Mouse (Mus musculus): ENCODE data around the gene Gm20604. TPM values are rescaled to one million over a fixed set of nuclear protein-coding genes. Genes with fewer than 3 reads are reported as not detected.

The Gm20604 gene
- polyA plus RNA-seq, 2 experiments, result 20.4 to 23.1 TPM

DNA sequence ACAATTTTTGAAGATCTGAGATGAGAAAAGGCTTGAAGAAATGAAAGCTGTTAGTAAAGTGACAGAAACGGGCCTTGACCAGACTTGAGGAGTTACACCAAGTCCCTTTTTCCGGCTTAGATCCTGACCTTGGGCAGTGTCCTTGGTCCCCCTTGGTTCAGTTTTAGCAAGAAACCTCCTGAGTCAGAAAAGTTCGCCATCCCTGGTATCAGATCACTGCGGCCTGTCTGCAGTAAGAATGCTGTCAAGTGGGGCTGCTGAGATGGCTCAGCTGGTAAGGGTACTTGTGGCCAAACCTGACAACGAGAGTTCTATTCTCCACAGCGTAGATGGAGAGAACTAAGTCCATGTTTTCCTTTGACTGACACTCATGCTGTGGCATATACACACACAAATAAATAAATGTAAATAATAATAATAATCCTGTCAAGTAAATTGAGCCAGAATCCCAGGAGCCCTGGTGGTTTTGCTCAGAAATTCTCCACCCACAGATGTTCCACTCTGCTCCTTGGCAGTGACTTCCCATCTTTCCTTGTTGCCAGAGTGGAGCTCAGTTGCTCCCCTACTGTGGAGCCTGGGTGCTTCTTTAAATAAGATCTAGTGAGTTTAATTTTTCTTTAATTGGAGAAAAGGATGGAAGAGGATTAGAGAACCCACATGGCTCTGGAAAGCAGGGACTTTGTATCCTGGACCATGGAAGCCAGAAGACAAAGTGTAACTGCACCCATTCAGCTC is 52.4 kb downstream of the Gm20604 start:
- ATAC-seq (ENCODE audit: low FRiP score, low read depth) (no peak), DNase-seq (ENCODE audit: low spot score) (no peak)
- Histone ChIP-seq H3K4me1 (ENCODE audit: control insufficient read depth, insufficient read depth, low read length) (peaks cover 20% of the 10 kb centered on the region), H3K9ac (ENCODE audit: low read depth, low read length, severe bottlenecking) (no peak overlapping the region), H3K4me3 (replicated peaks; ENCODE audit: low read length) (no peak overlapping the region), H3K27me3 (ENCODE audit: control insufficient read depth, insufficient read depth, low read length) (no peaks in the 10 kb centered on the region), H3K36me3 (ENCODE audit: control insufficient read depth, insufficient read depth, low read length) (no peaks in the 10 kb centered on the region), H3K9me3 (ENCODE audit: control insufficient read depth, low read length) (no peaks in the 10 kb centered on the region), H3K4me2 (replicated peaks; ENCODE audit: low read depth, low read length, severe bottlenecking) (no peak overlapping the region), H3K27ac (replicated peaks; ENCODE audit: low read depth, low read length) (no peak overlapping the region)
- WGBS, result 70% methylated on average over 6 of the region's 6 CpGs
- no peak for TF ChIP-seq POLR2A (IDR thresholded peaks at IDR 0.05; ENCODE audit: borderline replicate concordance, extremely low read depth, insufficient read depth, insufficient read length)

DNA sequence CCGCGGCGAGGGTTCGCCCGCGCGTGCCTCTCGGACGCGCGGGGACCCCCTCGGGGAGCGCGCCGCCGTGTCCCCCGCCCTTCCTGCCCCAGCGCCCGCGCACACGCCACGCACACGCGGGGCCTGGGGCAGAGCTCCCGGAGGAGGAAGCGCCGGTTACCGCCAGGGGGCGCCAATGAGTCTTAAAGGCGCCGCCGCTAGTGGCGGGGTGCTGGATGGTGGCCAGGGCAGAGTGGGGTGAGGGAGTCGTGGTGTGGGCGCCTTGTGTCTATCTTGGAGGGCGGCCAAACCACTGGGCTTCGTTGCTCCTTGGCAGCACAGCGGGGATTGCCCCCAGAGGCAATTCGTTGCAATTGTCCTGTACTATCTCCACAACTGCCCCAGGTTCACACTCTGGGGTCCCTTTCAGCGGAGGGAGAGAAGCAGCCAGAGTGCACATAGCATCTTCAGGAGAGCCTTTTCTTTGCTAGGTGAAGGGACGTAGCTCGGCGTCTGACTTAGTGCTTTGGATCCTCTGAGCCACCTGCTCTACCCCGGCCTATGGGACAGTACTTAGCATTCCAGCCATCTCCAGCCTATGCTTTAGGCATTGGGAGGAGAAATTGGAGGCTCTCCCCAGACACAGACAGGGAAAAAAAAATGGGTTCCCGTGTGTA is 53.1 kb downstream of the Gm20604 start:
- Histone ChIP-seq H3K27ac (replicated peaks; ENCODE audit: low read depth, low read length) (peak overlapping the region; percentile 70; the same call in 1 of the 2 replicates), H3K9me3 (ENCODE audit: control insufficient read depth, low read length) (no peaks in the 10 kb centered on the region), H3K36me3 (ENCODE audit: control insufficient read depth, insufficient read depth, low read length) (no peaks in the 10 kb centered on the region), H3K4me2 (replicated peaks; ENCODE audit: low read depth, low read length, severe bottlenecking) (peak overlapping the region; percentile 94), H3K9ac (ENCODE audit: low read depth, low read length, severe bottlenecking) (peak overlapping the region; percentile 87), H3K4me1 (ENCODE audit: control insufficient read depth, insufficient read depth, low read length) (peaks cover 23% of the 10 kb centered on the region), H3K4me3 (replicated peaks; ENCODE audit: low read length) (peak overlapping the region; percentile 75), H3K27me3 (ENCODE audit: control insufficient read depth, insufficient read depth, low read length) (no peaks in the 10 kb centered on the region)
- whole genome bisulfite sequencing, result 3% methylated on average over 34 of the region's 45 CpGs
- ATAC-seq (ENCODE audit: low FRiP score, low read depth) (peak; percentile 77), DNase-seq (ENCODE audit: low spot score) (peak; percentile 76)
- 0 out of 2 replicates have a peak, but pooled peaks have one; percentile 12 for TF ChIP-seq POLR2A (IDR thresholded peaks at IDR 0.05; ENCODE audit: borderline replicate concordance, extremely low read depth, insufficient read depth, insufficient read length)

DNA sequence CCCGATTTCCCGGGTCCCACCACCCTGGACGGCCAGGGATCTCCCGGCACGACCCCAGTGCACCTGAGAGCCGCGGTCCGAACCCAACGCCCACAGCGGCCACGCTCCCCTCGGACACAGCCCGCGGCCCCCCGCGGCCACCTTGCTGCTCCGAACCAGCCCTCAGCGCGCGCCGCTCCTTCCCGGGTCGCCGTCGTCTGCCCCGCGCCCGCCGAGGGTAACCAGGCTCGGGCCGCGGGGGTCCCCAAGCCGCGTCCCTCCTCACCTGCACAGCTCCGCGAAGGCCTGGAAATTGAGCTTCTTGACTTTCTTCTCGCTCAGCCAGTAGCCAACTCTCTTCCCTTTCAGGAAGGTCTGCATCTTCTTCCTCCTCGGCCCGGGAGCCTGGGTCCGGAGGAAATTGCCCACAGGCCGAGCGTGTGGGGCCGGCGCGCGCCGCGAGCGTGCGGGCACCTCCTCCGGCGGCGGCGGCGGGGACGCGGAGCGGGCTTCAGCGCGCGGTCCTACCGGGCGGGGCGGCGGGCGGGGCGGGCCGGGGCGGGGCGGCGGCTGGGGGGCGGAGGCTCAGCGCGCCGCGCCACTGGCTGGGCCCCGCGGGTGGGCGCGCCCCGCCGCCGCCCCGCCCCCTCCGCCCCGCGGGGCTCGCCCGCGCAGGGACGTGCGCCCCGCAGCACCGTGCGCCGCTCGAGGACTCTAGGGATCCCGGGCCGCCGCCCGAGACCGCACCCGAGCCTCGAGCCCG is 53.8 kb downstream of the Gm20604 start, which contains the start of gene Itpk1:
TSS of gene Itpk1 (minus strand) at position 474 of the 742 bp plus-strand sequence.
- H3K4me1 ChIP-seq (ENCODE audit: control insufficient read depth, insufficient read depth, low read length), result peaks cover 28% of the 10 kb centered on the region

GRCm38 (mm10) chr12:102703921-102704408 is 54.5 kb downstream of the Gm20604 start:
- peak overlapping the region; percentile 87 for H3K9ac ChIP-seq (ENCODE audit: low read depth, low read length, severe bottlenecking)
- peak overlapping the region; percentile 75 for H3K4me3 ChIP-seq (replicated peaks; ENCODE audit: low read length)
- H3K36me3 ChIP-seq (ENCODE audit: control insufficient read depth, insufficient read depth, low read length), result no peaks in the 10 kb centered on the region
- peak overlapping the region; percentile 94 for H3K4me2 ChIP-seq (replicated peaks; ENCODE audit: low read depth, low read length, severe bottlenecking)
- no peak for ATAC-seq (ENCODE audit: low FRiP score, low read depth)
- no peaks in the 10 kb centered on the region for H3K27me3 ChIP-seq (ENCODE audit: control insufficient read depth, insufficient read depth, low read length)
- 6% methylated on average over 17 of the region's 17 CpGs for WGBS
- no peak for DNase-seq (ENCODE audit: low spot score)
- H3K4me1 ChIP-seq (ENCODE audit: control insufficient read depth, insufficient read depth, low read length), result peaks cover 35% of the 10 kb centered on the region
- H3K27ac ChIP-seq (replicated peaks; ENCODE audit: low read depth, low read length), result no peak overlapping the region
- TF ChIP-seq POLR2A (IDR thresholded peaks at IDR 0.05; ENCODE audit: borderline replicate concordance, extremely low read depth, insufficient read depth, insufficient read length), result no peak
- H3K9me3 ChIP-seq (ENCODE audit: control insufficient read depth, low read length), result no peaks in the 10 kb centered on the region

More for the DNA sequence above, 53.8 kb downstream of the Gm20604 start, which contains the start of gene Itpk1:
- peak; percentile 91 for ATAC-seq (ENCODE audit: low FRiP score, low read depth)
- Histone ChIP-seq H3K4me2 (replicated peaks; ENCODE audit: low read depth, low read length, severe bottlenecking) (peak within 1 kb of the TSS; percentile 94), H3K27ac (replicated peaks; ENCODE audit: low read depth, low read length) (peak within 1 kb of the TSS; percentile 70; the same call in 1 of the 2 replicates), H3K4me3 (replicated peaks; ENCODE audit: low read length) (peak within 1 kb of the TSS; percentile 75), H3K9me3 (ENCODE audit: control insufficient read depth, low read length) (no peaks in the 10 kb centered on the region), H3K27me3 (ENCODE audit: control insufficient read depth, insufficient read depth, low read length) (no peaks in the 10 kb centered on the region), H3K36me3 (ENCODE audit: control insufficient read depth, insufficient read depth, low read length) (no peaks in the 10 kb centered on the region), H3K9ac (ENCODE audit: low read depth, low read length, severe bottlenecking) (peak within 1 kb of the TSS; percentile 87)
- DNase-seq (ENCODE audit: low spot score), result peak; percentile 38
- under 1% methylated on average over 29 of the region's 105 CpGs for WGBS
- no peak for TF ChIP-seq POLR2A (IDR thresholded peaks at IDR 0.05; ENCODE audit: borderline replicate concordance, extremely low read depth, insufficient read depth, insufficient read length)

DNA sequence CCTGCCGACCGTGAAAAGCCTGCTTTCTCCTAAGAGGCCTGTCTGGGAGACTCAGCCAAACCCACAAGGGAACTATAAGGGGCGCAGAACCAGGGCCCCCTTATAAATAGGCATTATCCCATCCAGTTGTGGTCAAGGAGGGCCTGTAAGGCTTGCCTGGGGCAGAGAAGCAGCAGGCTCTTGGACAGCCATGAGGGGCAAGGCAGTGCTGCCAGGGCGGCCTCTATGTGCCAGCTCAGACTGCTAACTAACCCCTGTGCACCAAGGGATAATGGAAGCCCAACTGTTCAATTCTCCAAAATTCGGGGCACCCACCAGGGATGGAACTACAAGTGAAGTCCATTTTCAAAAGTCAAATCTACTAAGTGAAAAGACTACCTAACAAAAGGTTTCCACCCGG is 55.0 kb downstream of the Gm20604 start:
- Histone ChIP-seq H3K9ac (ENCODE audit: low read depth, low read length, severe bottlenecking) (peak overlapping the region; percentile 87), H3K4me3 (replicated peaks; ENCODE audit: low read length) (peak overlapping the region; percentile 75)
- 39% methylated on average over 6 of the region's 6 CpGs for WGBS

More for the DNA sequence above, 55.0 kb downstream of the Gm20604 start:
- Histone ChIP-seq H3K4me2 (replicated peaks; ENCODE audit: low read depth, low read length, severe bottlenecking) (peak overlapping the region; percentile 94), H3K4me1 (ENCODE audit: control insufficient read depth, insufficient read depth, low read length) (peaks cover 40% of the 10 kb centered on the region), H3K27me3 (ENCODE audit: control insufficient read depth, insufficient read depth, low read length) (no peaks in the 10 kb centered on the region), H3K9me3 (ENCODE audit: control insufficient read depth, low read length) (no peaks in the 10 kb centered on the region), H3K27ac (replicated peaks; ENCODE audit: low read depth, low read length) (no peak overlapping the region), H3K36me3 (ENCODE audit: control insufficient read depth, insufficient read depth, low read length) (no peaks in the 10 kb centered on the region)
- ATAC-seq (ENCODE audit: low FRiP score, low read depth), result no peak
- DNase-seq (ENCODE audit: low spot score), result no peak
- TF ChIP-seq POLR2A (IDR thresholded peaks at IDR 0.05; ENCODE audit: borderline replicate concordance, extremely low read depth, insufficient read depth, insufficient read length), result no peak
